Mouse (Mus musculus): Measurements from ENCODE around the gene Fstl4. TPM values are rescaled to one million over a fixed set of nuclear protein-coding genes. Genes with fewer than 3 reads are reported as not detected.

Fstl4 gene
- polyA plus RNA-seq, 1 experiment from 2014 or later = 0.49 TPM

- no peaks in the 10 kb centered on the region for H3K36me3 ChIP-seq (ENCODE audit: control insufficient read depth, insufficient read depth, low read length)
- no peak for ATAC-seq (ENCODE audit: insufficient number of reproducible peaks, low FRiP score, low TSS enrichment, low read depth)
- no peaks in the 10 kb centered on the region for H3K9me3 ChIP-seq (ENCODE audit: control insufficient read depth, low read length)
- H3K9ac ChIP-seq (ENCODE audit: low read length) = no peak overlapping the region
- H3K27me3 ChIP-seq (ENCODE audit: control insufficient read depth, insufficient read depth, low read length) = no peaks in the 10 kb centered on the region
- no peak overlapping the region for H3K27ac ChIP-seq (replicated peaks; ENCODE audit: low read depth, low read length)
- WGBS = 74% methylated on average over 17 of the region's 17 CpGs
- H3K4me3 ChIP-seq (ENCODE audit: low read depth, low read length) = no peak overlapping the region
- H3K4me1 ChIP-seq (ENCODE audit: control insufficient read depth, insufficient read depth, low read length) = peaks cover 13% of the 10 kb centered on the region
- no peak for DNase-seq (ENCODE audit: low spot score)
- peak overlapping the region; percentile 16; the same call in 1 of the 2 replicates for H3K4me2 ChIP-seq (ENCODE audit: low read depth, severe bottlenecking)
Observed at GRCm38 (mm10) chr11:53057821-53058553, 293.6 kb downstream of the Fstl4 start.

GRCm38 (mm10) chr11:53058557-53058956 is 294.1 kb downstream of the Fstl4 start:
- no peaks in the 10 kb centered on the region for H3K27me3 ChIP-seq (ENCODE audit: control insufficient read depth, insufficient read depth, low read length)
- no peaks in the 10 kb centered on the region for H3K36me3 ChIP-seq (ENCODE audit: control insufficient read depth, insufficient read depth, low read length)
- peak overlapping the region; percentile 16; the same call in 1 of the 2 replicates for H3K4me2 ChIP-seq (ENCODE audit: low read depth, severe bottlenecking)
- peak; percentile 39; the same call in 1 of the 2 replicates for ATAC-seq (ENCODE audit: insufficient number of reproducible peaks, low FRiP score, low TSS enrichment, low read depth)
- peak; percentile 47 for DNase-seq (ENCODE audit: low spot score)
- WGBS = 10% methylated on average over 7 of the region's 7 CpGs
- H3K9me3 ChIP-seq (ENCODE audit: control insufficient read depth, low read length) = no peaks in the 10 kb centered on the region
- no peak overlapping the region for H3K27ac ChIP-seq (replicated peaks; ENCODE audit: low read depth, low read length)
- H3K9ac ChIP-seq (ENCODE audit: low read length) = no peak overlapping the region
- H3K4me3 ChIP-seq (ENCODE audit: low read depth, low read length) = no peak overlapping the region
- H3K4me1 ChIP-seq (ENCODE audit: control insufficient read depth, insufficient read depth, low read length) = peaks cover 13% of the 10 kb centered on the region

GRCm38 (mm10) chr11:53067699-53068478 is 303.5 kb downstream of the Fstl4 start:
- no peaks in the 10 kb centered on the region for H3K27me3 ChIP-seq (ENCODE audit: control insufficient read depth, insufficient read depth, low read length)
- no peak for DNase-seq (ENCODE audit: low spot score)

GRCm38 (mm10) chr11:53068479-53069065 is 304.1 kb downstream of the Fstl4 start:
- 56% methylated on average over 16 of the region's 16 CpGs for WGBS
- Histone ChIP-seq H3K27me3 (ENCODE audit: control insufficient read depth, insufficient read depth, low read length) (no peaks in the 10 kb centered on the region), H3K36me3 (ENCODE audit: control insufficient read depth, insufficient read depth, low read length) (no peaks in the 10 kb centered on the region), H3K4me2 (ENCODE audit: low read depth, severe bottlenecking) (no peak overlapping the region), H3K9me3 (ENCODE audit: control insufficient read depth, low read length) (no peaks in the 10 kb centered on the region), H3K9ac (ENCODE audit: low read length) (no peak overlapping the region), H3K4me3 (ENCODE audit: low read depth, low read length) (no peak overlapping the region), H3K27ac (replicated peaks; ENCODE audit: low read depth, low read length) (no peak overlapping the region), H3K4me1 (ENCODE audit: control insufficient read depth, insufficient read depth, low read length) (peaks cover 5% of the 10 kb centered on the region; the same call in 1 of the 2 replicates)
- DNase-seq (ENCODE audit: low spot score) = no peak
- ATAC-seq (ENCODE audit: insufficient number of reproducible peaks, low FRiP score, low TSS enrichment, low read depth) = no peak

More at GRCm38 (mm10) chr11:53067699-53068478, 303.5 kb downstream of the Fstl4 start:
- no peaks in the 10 kb centered on the region for H3K9me3 ChIP-seq (ENCODE audit: control insufficient read depth, low read length)
- H3K4me1 ChIP-seq (ENCODE audit: control insufficient read depth, insufficient read depth, low read length) = peaks cover 5% of the 10 kb centered on the region; the same call in 1 of the 2 replicates
- H3K36me3 ChIP-seq (ENCODE audit: control insufficient read depth, insufficient read depth, low read length) = no peaks in the 10 kb centered on the region
- no peak overlapping the region for H3K9ac ChIP-seq (ENCODE audit: low read length)
- 38% methylated on average over 14 of the region's 14 CpGs for WGBS
- H3K4me3 ChIP-seq (ENCODE audit: low read depth, low read length) = no peak overlapping the region
- no peak for ATAC-seq (ENCODE audit: insufficient number of reproducible peaks, low FRiP score, low TSS enrichment, low read depth)
- H3K4me2 ChIP-seq (ENCODE audit: low read depth, severe bottlenecking) = no peak overlapping the region
- H3K27ac ChIP-seq (replicated peaks; ENCODE audit: low read depth, low read length) = no peak overlapping the region

GRCm38 (mm10) chr11:53069751-53070150 is 305.3 kb downstream of the Fstl4 start:
- DNase-seq (ENCODE audit: low spot score) (peak; percentile 56), ATAC-seq (ENCODE audit: insufficient number of reproducible peaks, low FRiP score, low TSS enrichment, low read depth) (no peak)
- WGBS = 18% methylated on average over 6 of the region's 6 CpGs

GRCm38 (mm10) chr11:53071602-53072001 is 307.2 kb downstream of the Fstl4 start:
- Histone ChIP-seq H3K36me3 (ENCODE audit: control insufficient read depth, insufficient read depth, low read length) (no peaks in the 10 kb centered on the region), H3K4me3 (ENCODE audit: low read depth, low read length) (no peak overlapping the region), H3K4me1 (ENCODE audit: control insufficient read depth, insufficient read depth, low read length) (peaks cover 5% of the 10 kb centered on the region; the same call in 1 of the 2 replicates), H3K9ac (ENCODE audit: low read length) (no peak overlapping the region), H3K27ac (replicated peaks; ENCODE audit: low read depth, low read length) (no peak overlapping the region), H3K27me3 (ENCODE audit: control insufficient read depth, insufficient read depth, low read length) (no peaks in the 10 kb centered on the region), H3K9me3 (ENCODE audit: control insufficient read depth, low read length) (no peaks in the 10 kb centered on the region), H3K4me2 (ENCODE audit: low read depth, severe bottlenecking) (no peak overlapping the region)
- ATAC-seq (ENCODE audit: insufficient number of reproducible peaks, low FRiP score, low TSS enrichment, low read depth) = no peak
- DNase-seq (ENCODE audit: low spot score) = no peak
- WGBS = 81% methylated on average over 1 of the region's 1 CpGs

More at GRCm38 (mm10) chr11:53069751-53070150, 305.3 kb downstream of the Fstl4 start:
- Histone ChIP-seq H3K4me1 (ENCODE audit: control insufficient read depth, insufficient read depth, low read length) (peaks cover 5% of the 10 kb centered on the region; the same call in 1 of the 2 replicates), H3K9me3 (ENCODE audit: control insufficient read depth, low read length) (no peaks in the 10 kb centered on the region), H3K4me2 (ENCODE audit: low read depth, severe bottlenecking) (no peak overlapping the region), H3K27ac (replicated peaks; ENCODE audit: low read depth, low read length) (no peak overlapping the region), H3K27me3 (ENCODE audit: control insufficient read depth, insufficient read depth, low read length) (no peaks in the 10 kb centered on the region), H3K9ac (ENCODE audit: low read length) (no peak overlapping the region), H3K36me3 (ENCODE audit: control insufficient read depth, insufficient read depth, low read length) (no peaks in the 10 kb centered on the region), H3K4me3 (ENCODE audit: low read depth, low read length) (no peak overlapping the region)

GRCm38 (mm10) chr11:53077641-53078040 is 313.2 kb downstream of the Fstl4 start:
- H3K4me3 ChIP-seq (ENCODE audit: low read depth, low read length) = no peak overlapping the region
- no peaks in the 10 kb centered on the region for H3K27me3 ChIP-seq (ENCODE audit: control insufficient read depth, insufficient read depth, low read length)
- no peak for ATAC-seq (ENCODE audit: insufficient number of reproducible peaks, low FRiP score, low TSS enrichment, low read depth)
- DNase-seq (ENCODE audit: low spot score) = no peak
- H3K36me3 ChIP-seq (ENCODE audit: control insufficient read depth, insufficient read depth, low read length) = no peaks in the 10 kb centered on the region
- H3K4me2 ChIP-seq (ENCODE audit: low read depth, severe bottlenecking) = no peak overlapping the region
- WGBS = 63% methylated on average over 7 of the region's 7 CpGs
- no peak overlapping the region for H3K27ac ChIP-seq (replicated peaks; ENCODE audit: low read depth, low read length)
- H3K9ac ChIP-seq (ENCODE audit: low read length) = no peak overlapping the region
- H3K4me1 ChIP-seq (ENCODE audit: control insufficient read depth, insufficient read depth, low read length) = no peaks in the 10 kb centered on the region
- no peaks in the 10 kb centered on the region; the same call in 1 of the 2 replicates for H3K9me3 ChIP-seq (ENCODE audit: control insufficient read depth, low read length)

All from limb, embryonic 11.5 days (tissue).